Mouse (Mus musculus): Measurements from ENCODE around the gene Prn. TPM values are rescaled to one million over a fixed set of nuclear protein-coding genes. Genes with fewer than 3 reads are reported as not detected.

Gene Prn
- polyA plus RNA-seq, 1 experiment: not detected

DNA sequence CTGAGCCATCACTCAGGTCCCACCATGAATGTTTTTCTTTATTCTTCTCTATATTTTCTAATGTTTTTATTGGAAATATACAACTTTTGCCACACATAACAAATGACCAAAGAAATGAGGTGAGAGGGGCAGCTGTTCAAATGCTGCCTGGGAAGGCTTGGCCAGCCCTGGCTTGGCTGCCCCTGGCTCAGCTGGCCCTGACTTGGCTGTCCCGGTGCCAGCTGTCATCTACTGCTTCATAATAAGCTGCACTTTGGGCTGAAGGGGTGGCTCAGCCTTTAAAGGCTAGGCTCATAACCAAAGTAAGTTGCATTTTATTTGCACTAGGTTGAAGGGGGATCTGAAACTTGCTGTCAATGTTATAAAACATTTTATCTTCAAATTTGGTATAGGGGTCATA is 2.9 kb upstream of the Prn start:
- no peak for DNase-seq (ENCODE audit: low spot score)

DNA sequence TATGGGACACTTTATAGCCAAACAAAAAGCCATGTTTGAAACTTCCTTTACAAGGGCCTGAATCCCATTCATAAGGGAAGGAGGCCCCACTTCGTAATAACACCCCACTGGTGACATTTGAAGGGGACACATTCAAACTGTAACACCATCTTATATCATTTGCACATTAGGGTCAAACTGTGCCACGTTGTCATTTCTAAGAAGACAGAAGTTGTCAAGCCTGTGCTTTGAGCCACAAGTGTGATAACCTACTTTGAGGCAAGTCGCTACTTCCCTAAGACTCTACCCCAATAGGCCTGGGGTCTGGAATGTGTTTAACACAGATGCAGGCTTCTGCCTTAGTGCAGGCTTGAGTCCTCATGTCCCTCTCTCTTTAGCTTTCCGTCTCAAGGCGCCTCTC is 2.4 kb upstream of the Prn start:
- no peak for DNase-seq (ENCODE audit: low spot score)

DNA sequence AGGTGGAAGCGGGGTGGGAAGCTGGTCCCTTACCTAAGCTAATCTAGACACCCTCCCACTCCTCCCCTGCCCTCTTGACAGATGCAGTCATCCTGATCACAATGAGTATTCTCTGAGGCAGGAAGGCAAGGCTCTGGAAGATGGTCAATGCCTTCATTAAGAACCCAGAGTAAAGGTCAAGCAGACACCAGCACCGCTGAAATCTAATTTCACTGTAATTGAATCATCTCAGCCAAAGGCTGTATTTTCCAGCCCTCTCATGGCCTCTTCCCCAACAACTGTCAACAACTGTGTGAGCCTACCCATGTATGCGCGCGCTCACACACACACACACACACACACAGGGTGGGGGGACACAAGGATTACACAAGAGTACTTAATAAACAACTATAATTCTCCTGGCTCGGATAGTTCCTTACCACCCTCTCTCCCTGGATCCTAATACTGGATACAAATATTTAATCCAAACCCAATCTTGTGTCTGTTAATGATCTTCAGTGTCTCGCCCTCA is 1.4 kb upstream of the Prn start:
- no peak for DNase-seq (ENCODE audit: low spot score)

DNA sequence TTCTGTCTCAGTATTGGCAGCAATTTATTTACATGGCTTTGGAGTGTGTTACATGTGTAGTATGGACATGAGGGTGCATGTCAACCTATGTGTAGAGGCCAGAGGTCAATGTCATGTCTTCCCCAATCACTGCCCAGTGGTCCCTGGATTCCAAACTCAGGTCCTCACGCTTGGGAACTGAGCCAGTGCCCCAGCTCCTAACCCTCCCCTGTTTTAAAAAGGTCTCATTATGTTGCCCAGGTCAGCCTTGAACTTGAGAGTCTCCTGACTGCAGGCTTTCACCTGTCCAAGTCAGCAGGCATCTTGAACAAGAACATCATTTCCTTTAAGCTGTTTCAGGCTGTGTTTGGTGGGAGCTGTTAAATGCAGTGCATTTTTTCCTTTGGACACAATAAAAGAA is 851 bp upstream of the Prn start:
- DNase-seq (ENCODE audit: low spot score): no peak

DNA sequence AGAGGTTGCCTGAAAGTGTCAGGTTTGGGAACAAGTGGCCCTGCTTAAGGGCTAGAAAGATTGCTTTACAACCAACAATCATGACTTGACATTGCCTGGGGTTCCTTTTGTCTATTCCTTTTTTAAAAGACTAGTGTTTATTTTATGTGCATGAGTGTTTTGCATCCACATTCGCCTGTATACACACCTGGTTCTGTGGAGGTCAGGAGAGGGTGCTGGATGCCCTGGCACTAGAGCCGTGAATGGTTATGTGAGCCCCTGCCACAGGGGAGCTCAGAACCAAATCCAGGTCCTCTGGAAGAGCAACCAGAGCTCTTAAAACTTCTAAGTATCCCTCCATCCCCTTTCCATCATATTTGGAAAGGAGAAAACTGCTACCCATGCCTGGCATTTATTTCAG is 1.1 kb downstream of the Prn start:
- no peak for DNase-seq (ENCODE audit: low spot score)

DNA sequence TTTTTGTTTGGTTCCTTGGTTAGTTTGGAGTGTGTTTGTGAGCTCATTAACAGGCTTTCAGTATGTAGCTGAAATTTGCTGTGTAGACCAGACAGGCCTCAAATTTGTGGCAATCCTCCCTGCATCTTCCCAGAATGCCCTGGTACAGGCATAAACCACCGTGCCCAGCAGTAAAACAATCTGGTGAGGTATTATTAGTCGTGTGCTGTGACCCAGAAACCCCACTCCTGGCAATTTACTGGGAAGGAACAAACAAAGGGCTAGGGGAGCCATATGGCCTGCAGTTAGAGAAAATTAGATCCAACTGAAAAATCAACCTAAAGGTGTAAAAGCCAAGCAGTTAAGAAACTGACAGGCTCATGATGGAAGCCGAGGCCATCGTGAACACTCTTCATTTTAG is 1.6 kb downstream of the Prn start:
- DNase-seq (ENCODE audit: low spot score): no peak

DNA sequence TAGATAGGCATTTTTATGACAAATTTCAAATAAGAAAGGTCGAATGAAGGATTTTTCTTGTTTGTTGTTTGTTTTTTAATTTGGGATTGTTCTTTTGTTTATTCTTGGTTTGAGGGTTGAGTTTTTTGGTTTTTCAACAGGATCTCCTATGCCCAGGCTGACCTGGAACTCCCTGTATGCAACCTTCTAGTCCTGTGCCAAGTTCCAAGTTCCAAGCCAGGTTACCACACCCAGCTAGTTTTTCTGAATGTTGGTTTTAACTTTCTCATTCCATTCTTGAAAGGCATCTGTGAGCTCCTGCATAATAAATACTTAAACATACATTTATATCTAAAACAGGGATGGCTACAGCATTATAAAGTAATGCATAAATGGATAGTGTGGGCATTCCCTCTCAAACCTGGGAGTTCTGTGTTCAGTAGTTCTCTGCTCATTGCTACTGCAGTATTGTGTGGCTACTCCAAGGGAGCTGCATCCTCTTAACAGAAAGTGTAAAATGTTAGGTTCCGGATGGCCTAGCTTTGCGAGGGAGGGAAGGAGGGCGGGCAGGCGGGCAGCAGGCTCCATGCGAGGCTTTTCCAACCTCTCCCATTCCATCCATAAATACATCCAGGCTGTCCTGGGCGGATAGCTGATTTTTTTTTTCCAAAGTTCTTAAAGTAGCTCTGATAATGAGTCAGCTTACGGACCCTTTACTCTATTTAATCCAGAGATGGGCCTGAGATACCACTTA is 2.9 kb downstream of the Prn start:
- no peak for DNase-seq (ENCODE audit: low spot score)

DNA sequence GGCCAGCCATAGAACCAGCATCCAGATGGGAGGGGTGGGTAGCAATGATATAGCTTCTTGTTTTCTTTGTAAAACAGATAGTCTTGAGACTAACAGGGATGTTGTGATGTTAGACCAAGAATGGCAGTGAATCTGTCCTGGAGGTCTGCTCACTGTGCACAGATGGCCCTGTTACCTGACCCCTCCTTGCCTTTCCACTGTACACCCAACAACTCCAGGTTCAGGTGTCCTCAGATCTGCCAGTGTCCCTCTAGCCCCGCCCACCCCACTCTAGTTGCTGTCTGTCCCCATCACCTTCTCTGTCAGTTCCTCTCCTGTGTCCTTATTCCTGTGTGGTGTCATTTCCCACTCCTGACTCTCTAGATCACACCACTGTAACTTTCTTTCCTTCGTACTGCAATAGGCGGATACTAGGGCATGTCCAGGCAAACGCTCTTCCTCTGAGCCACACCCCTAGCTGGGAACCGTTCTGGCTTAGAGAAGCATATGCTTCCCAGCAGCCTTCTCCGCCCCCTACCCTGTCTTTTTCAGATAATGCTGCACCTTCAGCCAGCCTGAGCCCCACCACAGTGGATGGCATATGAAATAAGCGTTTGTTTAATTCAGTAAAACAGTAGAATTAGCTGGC is 22.6 kb downstream of the Prn start:
- no peak for DNase-seq (ENCODE audit: low spot score)

DNA sequence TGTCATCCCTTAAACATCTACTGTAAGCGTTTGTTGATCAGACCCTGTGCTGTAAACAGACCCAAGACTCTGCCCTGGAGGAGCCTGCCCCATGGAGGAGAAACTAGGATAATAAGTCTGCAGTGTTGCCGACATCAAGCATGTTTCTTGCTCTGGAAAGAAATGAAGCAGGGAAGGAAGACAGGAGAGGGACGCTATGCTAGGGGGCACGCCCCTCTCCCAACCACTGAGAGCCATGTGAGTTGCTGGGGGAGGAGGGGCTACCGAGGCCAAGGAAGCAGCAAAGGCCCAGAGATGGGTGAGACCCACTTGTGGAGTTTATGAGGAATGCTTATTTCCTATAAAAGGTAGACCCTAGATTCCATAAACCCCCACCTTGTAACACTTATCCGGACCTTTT is 23.3 kb downstream of the Prn start:
- no peak for DNase-seq (ENCODE audit: low spot score)

DNA sequence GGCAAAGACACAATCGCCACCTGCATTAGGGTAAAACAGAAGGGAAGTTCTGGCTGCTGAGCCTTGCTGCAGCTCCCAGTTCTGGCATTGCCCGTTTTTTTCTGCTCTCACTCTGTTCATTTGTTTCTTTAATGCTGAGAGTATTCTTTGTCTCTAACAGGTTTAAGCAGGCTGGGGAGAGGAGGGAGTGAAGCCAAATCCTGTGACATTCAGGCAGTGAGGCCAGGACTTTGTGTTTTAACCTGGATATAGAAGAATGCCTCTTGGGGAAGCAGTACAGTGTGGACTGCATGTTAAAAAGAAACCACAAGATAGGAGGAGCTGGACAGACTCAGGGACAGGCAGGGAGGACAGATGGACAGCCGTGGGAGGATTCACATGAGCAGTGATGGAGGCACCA is 23.8 kb downstream of the Prn start:
- no peak for DNase-seq (ENCODE audit: low spot score)

DNA sequence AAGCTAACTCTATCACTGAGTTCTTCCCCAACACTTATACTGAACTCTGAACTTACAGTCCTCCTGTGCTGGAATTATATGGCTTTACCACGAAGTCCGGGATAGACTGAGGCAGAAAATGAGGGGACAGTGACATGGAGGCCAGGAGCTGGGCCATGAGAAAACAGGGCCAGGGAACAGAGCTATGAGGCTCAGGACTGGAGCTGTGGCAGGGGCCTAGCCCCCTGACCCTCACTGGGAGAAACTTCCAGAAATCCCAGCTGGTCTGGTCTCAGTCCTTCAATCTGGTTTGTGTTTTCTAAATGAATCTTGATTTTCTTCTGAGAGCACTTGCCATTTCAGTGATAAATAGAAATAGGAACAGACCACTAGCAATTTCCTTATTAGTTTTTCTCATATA is 24.5 kb downstream of the Prn start:
- DNase-seq (ENCODE audit: low spot score): no peak

DNA sequence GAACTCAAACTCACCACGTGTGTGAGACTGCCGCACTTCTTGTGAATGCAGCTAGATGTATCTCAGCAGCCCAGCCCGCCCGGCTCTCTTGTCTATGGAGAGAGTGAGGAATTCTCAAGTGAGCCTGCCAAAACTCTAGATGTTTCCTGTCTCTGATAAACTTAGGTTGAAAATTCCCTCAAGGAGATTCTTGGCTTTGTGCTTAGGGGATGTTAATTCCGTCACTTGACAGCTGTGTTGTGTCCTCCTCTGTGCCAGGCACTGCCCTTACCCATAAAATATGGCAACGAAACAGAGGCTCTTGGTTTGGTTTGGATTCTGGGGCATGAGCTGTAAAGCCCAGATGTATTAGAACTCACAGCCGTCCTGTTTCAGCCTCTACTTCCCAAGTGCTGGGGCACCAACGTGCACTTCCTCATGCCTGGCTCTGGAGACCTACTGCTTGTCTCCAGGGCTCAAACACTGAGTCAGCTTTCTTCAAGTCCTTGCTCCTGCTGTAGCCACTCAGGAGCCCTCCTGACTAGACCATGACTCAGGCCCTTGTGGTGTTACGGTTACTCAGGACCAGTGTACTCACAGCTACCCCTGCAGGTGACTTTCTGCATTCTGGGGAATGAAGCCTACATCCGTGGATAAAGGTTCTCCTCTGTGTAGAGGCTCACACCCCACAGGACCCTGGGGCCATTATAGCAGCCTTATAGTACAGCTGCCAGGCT is 25.8 kb downstream of the Prn start:
- no peak for DNase-seq (ENCODE audit: low spot score)

DNA sequence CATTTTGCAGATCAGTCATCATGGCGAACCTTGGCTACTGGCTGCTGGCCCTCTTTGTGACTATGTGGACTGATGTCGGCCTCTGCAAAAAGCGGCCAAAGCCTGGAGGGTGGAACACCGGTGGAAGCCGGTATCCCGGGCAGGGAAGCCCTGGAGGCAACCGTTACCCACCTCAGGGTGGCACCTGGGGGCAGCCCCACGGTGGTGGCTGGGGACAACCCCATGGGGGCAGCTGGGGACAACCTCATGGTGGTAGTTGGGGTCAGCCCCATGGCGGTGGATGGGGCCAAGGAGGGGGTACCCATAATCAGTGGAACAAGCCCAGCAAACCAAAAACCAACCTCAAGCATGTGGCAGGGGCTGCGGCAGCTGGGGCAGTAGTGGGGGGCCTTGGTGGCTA is 26.7 kb downstream of the Prn start:
- DNase-seq (ENCODE audit: low spot score): no peak

DNA sequence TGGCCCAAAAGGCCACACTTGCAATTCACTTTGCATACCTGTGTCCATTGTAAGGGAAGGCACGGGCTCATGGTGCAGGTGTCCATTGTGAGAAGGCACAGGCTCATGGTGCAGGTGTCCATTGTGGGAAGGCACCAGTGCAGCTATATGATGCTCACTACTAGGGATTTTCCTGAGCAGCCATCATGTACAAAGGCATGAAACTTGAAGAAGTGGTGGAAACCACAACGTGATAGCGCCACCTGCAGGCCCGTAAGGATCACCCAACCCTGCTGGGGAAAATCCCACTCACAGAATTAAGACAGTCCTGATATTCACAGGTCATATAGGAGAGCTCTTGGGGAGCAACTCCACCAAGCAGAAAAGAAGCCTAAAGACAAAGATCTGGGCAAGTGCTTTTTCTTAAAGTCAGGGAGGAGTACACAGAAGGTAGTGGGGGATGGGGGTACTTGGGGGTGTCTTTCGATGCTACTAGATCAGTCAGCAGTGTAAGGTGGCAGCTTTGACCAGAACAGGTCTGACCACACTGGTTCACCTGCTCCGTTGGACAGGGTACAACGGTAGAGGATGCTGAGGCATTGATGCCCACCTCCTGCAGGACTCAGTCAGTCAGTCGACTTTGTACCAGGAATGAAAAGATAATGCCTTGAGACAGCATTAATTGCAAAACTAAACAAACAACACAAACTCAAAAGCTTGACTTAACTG is 29.8 kb downstream of the Prn start:
- DNase-seq (ENCODE audit: low spot score): no peak

DNA sequence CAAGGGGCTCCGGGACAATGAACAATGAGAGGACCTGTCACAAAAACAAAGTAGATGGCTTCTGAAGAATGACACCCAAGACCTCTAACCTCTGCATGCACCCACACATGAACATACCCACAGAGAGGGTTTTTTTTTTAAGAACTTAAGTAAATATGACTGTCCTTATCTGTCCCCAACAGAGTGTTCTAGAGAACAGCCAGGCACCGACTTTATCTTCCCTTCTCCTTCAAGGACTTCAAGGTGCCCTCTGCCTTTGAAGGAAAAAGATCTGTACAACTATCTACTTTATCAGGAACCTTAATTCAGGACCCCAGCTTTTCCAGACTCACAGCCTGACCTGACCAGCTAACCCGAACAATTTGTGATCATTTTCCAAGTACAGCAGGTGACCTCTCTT is 30.7 kb downstream of the Prn start:
- DNase-seq (ENCODE audit: low spot score): no peak

DNA sequence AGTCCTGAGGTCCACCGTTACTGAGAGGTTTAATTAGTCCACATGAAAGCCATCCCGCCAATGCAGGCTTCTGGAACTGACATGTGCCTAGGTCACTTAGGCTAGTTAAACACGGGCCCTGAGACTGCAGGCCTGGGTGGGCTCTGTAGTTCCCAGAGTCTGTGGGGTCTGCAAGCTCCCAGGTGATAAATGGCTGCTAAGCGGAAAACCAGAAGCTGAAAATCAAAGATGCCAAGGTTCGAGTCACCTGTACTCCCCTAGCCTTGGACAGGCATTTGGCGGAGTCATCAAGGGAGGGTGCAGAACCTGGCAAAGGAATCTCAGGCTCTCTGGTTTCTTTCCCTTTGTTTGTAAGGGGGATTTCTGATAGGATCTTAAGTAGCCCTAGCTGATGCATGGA is 31.7 kb downstream of the Prn start:
- no peak for DNase-seq (ENCODE audit: low spot score)

DNA sequence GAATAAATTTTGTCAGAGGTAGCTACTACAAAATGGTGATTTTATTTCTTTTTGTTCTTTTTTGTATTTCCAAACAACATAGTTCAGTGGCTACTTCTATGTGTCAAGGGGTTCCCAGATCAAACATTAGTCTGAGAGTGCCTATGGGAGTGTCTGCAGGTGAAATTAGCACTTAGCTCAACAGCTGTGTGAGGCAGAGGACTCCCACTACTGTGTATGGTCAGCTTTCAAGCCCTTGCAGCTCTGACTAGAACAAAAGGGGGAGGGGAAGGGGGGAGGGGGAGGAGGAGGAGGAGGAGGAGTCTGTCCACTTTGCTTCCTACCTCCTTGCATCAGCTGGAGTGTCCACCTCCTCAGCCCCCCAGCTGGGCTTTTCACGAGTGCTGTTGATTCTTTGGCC is 34.6 kb downstream of the Prn start:
- DNase-seq (ENCODE audit: low spot score): no peak

DNA sequence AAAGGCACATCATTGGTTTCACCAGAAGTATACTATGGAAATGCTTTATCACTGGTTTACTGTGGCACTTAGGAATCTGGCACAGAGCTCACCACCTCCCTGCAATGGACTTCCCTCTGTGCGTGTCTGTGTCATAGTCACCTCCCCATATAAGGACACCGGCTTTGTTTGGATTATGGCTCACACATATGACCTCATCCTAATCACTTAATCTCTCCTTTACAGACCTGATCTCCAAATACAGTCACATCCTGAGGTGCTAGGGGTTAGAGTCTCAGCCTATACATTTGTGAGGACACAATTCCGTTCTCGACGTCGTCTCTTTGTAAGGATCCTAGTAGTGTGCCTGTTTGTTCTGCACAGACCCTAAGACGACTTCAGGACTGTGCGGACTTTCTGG is 35.5 kb downstream of the Prn start:
- no peak for DNase-seq (ENCODE audit: low spot score)

DNA sequence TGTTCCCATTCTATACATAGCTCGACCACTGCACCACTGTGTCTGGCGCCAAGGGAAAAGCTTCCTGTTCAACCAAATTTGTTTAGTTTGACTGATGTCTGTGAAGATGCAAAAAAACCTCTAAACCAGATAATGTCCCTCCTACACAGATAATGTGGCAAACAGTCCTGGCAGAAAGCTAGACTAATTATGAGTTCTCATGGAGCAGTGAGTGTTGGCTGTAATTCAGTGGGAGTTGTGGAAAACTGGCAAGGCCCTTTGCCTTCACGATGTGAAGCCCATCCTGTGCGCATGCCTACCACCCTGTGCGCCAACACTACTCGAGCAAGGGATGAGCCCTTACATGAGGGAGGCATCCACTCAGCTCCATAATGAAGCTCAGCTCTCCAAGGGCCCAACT is 36.0 kb downstream of the Prn start:
- DNase-seq (ENCODE audit: low spot score): no peak

DNA sequence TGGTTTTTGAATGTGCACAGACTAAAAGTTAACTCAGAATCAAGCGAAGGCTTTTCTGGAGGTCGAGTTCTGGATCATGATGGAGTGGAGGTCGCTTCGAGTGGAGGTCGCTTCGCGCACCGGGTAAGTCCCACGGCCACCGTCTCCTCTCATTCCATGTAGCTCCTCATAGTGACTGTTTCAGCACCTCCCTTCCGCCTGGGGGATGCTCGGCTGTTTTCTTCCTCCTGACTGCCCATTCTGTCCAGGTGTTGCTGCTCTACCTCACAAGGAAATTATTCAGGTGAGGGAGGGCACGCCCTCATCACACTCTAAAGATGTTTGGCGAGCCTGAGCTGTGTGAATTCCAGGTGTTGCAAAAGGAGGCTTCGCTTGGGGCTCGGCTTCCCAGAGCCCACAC is 36.6 kb downstream of the Prn start:
- DNase-seq (ENCODE audit: low spot score): no peak

DNA sequence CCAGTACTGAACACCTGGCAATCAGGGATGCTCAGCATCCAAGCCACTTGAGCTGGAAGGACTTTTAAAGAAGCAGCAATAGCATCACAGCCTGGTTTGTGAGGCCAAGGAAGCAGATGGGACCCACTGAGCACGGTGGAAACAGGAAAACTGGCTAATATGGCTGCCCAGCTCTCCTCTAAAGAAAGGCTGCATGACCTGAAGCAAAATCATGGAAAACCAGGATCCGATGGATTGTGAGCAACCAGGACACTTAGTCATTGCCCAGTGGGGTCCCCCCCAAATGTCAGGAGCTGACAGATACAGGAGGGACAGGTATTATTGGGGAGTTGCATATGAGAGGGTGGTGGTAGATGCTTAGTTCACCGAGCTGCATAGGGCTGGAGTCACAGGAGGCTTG is 38.4 kb downstream of the Prn start:
- no peak for DNase-seq (ENCODE audit: low spot score)

DNA sequence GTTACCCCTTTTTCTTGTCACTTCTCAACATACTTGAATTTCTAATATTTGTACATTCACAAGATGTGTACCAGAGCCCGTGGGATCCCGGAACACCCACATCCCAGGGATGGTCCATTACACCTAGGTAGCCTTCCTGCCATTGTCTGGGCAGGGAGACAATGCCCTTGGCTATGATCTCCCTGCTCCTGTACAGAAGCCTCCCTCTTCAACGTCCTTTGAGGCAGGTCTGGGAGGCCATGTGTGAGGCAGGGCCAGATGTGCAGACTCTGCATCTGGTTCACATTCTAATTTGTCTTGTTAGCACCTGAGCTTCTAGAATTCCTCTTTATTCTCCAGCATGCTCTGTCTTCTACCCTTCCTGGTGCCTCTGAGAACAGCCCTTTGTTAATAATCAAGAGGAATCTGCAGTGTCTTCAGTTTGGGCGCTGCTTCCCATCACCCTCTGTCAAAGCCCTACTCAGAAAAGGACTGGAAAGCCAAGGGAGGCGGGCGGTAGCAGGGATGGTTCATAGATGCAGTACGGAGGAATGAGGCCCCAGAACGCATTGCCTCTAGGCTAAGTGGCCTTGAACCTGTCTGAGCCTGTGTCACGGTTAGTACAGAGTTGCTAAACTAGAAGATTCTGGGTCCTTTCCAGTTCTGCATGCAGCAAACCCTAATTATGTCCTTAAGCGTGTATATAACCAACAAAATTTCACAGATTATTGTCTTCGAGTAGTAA is 39.3 kb downstream of the Prn start:
- no peak for DNase-seq (ENCODE audit: low spot score)
